Mouse (Mus musculus): ENCODE data around the gene Ints5.

DNA sequence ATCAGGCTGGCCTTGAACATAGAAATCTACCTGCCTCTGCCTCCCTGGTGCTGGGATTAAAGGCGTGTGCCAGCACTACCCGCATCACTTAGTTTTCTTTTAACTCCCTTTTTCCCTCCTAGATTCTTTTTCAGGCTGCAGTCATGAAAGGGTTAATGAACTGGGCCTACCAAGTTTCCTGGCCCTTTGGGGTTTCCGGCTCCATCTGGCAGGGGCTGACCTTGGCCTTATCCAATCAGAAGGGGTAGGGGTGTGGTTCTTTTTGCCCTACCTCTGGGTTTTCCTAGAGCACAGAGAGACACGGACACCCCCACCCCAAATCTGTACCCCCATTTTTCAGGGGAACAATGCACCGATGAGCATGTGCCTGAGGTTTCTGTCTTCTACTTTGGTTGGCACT, 51.9 kb downstream of the Ints5 start:
- TF ChIP-seq TAL1 (IDR thresholded peaks at IDR 0.05; ENCODE audit: low read length) (no peak), GATA1 (IDR thresholded peaks at IDR 0.05; ENCODE audit: low read length) (no peak)

Data from erythroblast, embryonic 14.5 days (primary cell).